In genomic region chr15:94025239-94025971, GRCm38 (mm10) we compare ENCODE assay signal across 8 mouse cellular contexts.
DNase-seq lines count a peak whose midpoint lies in the region; ATAC-seq and TF ChIP-seq lines count a peak whose summit lies in the region.

No protein-coding gene starts in this region.

- ATAC-seq in limb, embryonic 14.5 days (ENCODE audit: low FRiP score, low read depth) = peak; percentile 45; the same call in 1 of the 2 replicates

- no peak overlapping the region for H3K9ac ChIP-seq in limb, embryonic 14.5 days (ENCODE audit: low read depth, low read length, severe bottlenecking)

- no peaks in the 10 kb centered on the region for H3K36me3 ChIP-seq in limb, embryonic 14.5 days (ENCODE audit: control insufficient read depth, insufficient read depth, low read length)

- no peak overlapping the region for H3K4me3 ChIP-seq in limb, embryonic 14.5 days (replicated peaks; ENCODE audit: low read length)

- 33% methylated on average over 20 of the region's 20 CpGs for WGBS in limb, embryonic 14.5 days

- peak overlapping the region; percentile 75 for H3K27ac ChIP-seq in limb, embryonic 14.5 days (replicated peaks; ENCODE audit: low read depth, low read length)

- peak; percentile 41 for DNase-seq in adrenal gland, adult 2 months
- DNase-seq in adrenal gland, postnatal 25 days = no peak
- peak; percentile 49 for DNase-seq in urinary bladder, postnatal 14 days (ENCODE audit: low spot score)
- DNase-seq in urinary bladder, adult 2 months (ENCODE audit: low spot score) = no peak
- DNase-seq in limb, embryonic 14.5 days (ENCODE audit: low spot score) = peak; percentile 50
- peak; percentile 10 for DNase-seq in urinary bladder, postnatal 25 days (ENCODE audit: low spot score)
- no peak for DNase-seq in spleen, adult 12 weeks (ENCODE audit: low spot score)
- DNase-seq in right cerebral cortex, adult 2 months (ENCODE audit: low spot score in 2 of 2) = no peak

- H3K4me2 ChIP-seq in limb, embryonic 14.5 days (replicated peaks; ENCODE audit: low read depth, low read length, severe bottlenecking) = no peak overlapping the region

- no peak for TF ChIP-seq POLR2A in limb, embryonic 14.5 days (IDR thresholded peaks at IDR 0.05; ENCODE audit: borderline replicate concordance, extremely low read depth, insufficient read depth, insufficient read length)

- no peaks in the 10 kb centered on the region for H3K9me3 ChIP-seq in limb, embryonic 14.5 days (ENCODE audit: control insufficient read depth, low read length)

- H3K27me3 ChIP-seq in limb, embryonic 14.5 days (ENCODE audit: control insufficient read depth, insufficient read depth, low read length) = no peaks in the 10 kb centered on the region

- peaks cover 22% of the 10 kb centered on the region for H3K4me1 ChIP-seq in limb, embryonic 14.5 days (ENCODE audit: control insufficient read depth, insufficient read depth, low read length)

Comparison
In these comparisons a context has a peak if more than half of its experiments do, and no peak if none do; other contexts are left out.
1. DNase-seq: peak in adrenal gland, adult 2 months (single experiment), urinary bladder, postnatal 14 days (single experiment), limb, embryonic 14.5 days (single experiment) and urinary bladder, postnatal 25 days (single experiment); none in adrenal gland, postnatal 25 days (single experiment), urinary bladder, adult 2 months (single experiment), spleen, adult 12 weeks (single experiment) and right cerebral cortex, adult 2 months (0 of 2).